Comparison of ENCODE assay signal across 11 mouse cellular contexts in the genomic region with DNA sequence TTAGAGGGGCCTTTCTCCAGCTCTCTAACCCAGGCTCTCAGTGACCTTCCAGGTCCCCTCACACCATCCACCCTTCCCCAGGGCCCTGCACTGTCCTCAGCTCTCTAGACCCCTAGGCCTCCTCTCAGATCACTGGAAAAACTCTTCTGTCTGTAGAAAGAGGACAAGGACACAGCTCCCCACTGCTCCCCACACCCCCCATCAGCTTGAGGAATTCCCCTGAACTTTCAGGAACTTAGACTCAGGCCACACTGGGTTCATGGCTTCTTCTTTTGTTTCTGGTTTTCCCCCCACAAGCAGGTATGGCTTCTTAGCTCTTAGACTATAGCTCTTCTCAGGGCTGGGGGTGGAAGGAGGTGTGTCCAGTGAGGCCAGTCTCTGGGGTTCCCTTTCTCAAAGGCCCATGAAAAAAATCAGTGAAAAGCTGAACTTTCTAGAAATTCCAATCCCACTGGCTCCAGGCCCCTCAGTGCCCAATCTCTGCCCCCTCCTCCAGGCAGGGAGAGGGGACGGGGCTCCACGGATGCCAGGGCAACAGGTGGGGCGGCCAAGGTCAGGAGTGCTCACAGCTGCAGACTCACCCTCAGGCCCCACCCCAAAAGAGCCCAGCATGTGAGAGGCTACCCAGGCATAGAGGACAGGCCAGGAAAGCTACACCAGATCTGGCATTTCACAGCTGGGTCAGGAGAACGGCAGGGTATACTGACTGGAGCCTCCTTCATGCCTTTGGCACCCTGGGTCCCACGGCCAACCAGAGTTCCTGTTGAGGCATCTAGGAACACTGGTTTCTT. TPM values are rescaled to one million over a fixed set of nuclear protein-coding genes. Genes with fewer than 3 reads are reported as not detected.
DNase-seq lines count a peak whose midpoint lies in the region; ATAC-seq and TF ChIP-seq lines count a peak whose summit lies in the region.
"Had no signal": no experiment of that assay in that cellular context is flagged by ENCODE, and none has a peak within 500 bp of the region (broad histone marks: within the 10 kb centered on the region; RNA-seq: fewer than 3 reads in every experiment).

No protein-coding gene starts in this region.

- H3K9me3 ChIP-seq in kidney, postnatal 0 days (replicated peaks; ENCODE audit: low read length), result no peaks in the 10 kb centered on the region
- H3K9me3 ChIP-seq in ES-E14 (ENCODE audit: control insufficient read depth, insufficient read depth, low read depth, low read length), result no peaks in the 10 kb centered on the region
- H3K9me3 ChIP-seq in limb, embryonic 14.5 days (ENCODE audit: control insufficient read depth, low read length), result no peaks in the 10 kb centered on the region
- H3K9me3 ChIP-seq in midbrain, embryonic 16.5 days (replicated peaks; ENCODE audit: control insufficient read depth, low read length, poor library complexity, severe bottlenecking), result no peaks in the 10 kb centered on the region
- H3K9me3 ChIP-seq: neural tube, embryonic 15.5 days had no signal

- H3K4me2 ChIP-seq in kidney, postnatal 0 days (ENCODE audit: low read length), result no peak overlapping the region
- no peak overlapping the region for H3K4me2 ChIP-seq in limb, embryonic 14.5 days (replicated peaks; ENCODE audit: low read depth, low read length, severe bottlenecking)
- H3K4me2 ChIP-seq in midbrain, embryonic 16.5 days (ENCODE audit: low read length), result no peak overlapping the region
- H3K4me2 ChIP-seq: neural tube, embryonic 15.5 days had no signal

- H3K4me3 ChIP-seq in kidney, postnatal 0 days (replicated peaks; ENCODE audit: low read depth, low read length), result no peak overlapping the region
- H3K4me3 ChIP-seq in ES-E14 (ENCODE audit: insufficient read depth in 1 of 2, low read depth in 1 of 2, low read length in 2 of 2, poor library complexity in 1 of 2, severe bottlenecking in 1 of 2), result no peak overlapping the region
- H3K4me3 ChIP-seq in limb, embryonic 14.5 days (replicated peaks; ENCODE audit: low read length), result no peak overlapping the region
- no peak overlapping the region for H3K4me3 ChIP-seq in midbrain, embryonic 16.5 days (ENCODE audit: low read depth, low read length)
- H3K4me3 ChIP-seq: neural tube, embryonic 15.5 days had no signal

- peaks cover 17% of the 10 kb centered on the region; the same call in 1 of the 2 replicates for H3K4me1 ChIP-seq in kidney, postnatal 0 days (replicated peaks; ENCODE audit: insufficient read depth, low read length)
- peaks cover 4 to 31% of the 10 kb centered on the region in 2 experiments; a peak in 2 of 4 replicates for H3K4me1 ChIP-seq in ES-E14 (ENCODE audit: control insufficient read depth in 2 of 2, insufficient read depth in 2 of 2, low read length in 2 of 2, poor library complexity in 1 of 2)
- peaks cover 11% of the 10 kb centered on the region for H3K4me1 ChIP-seq in limb, embryonic 14.5 days (ENCODE audit: control insufficient read depth, insufficient read depth, low read length)
- H3K4me1 ChIP-seq in midbrain, embryonic 16.5 days (ENCODE audit: control insufficient read depth, insufficient read depth, low read length), result peaks cover 4% of the 10 kb centered on the region; the same call in 1 of the 2 replicates

- no peak for TF ChIP-seq CTCF in kidney, postnatal 0 days (IDR thresholded peaks at IDR 0.05; ENCODE audit: low read depth)

- TF ChIP-seq POLR2A in limb, embryonic 14.5 days (IDR thresholded peaks at IDR 0.05; ENCODE audit: borderline replicate concordance, extremely low read depth, insufficient read depth, insufficient read length), result no peak

- DNase-seq in adrenal gland, adult 2 months, result peak; percentile 50
- no peak for DNase-seq in adrenal gland, postnatal 25 days
- DNase-seq in kidney, postnatal 0 days (ENCODE audit: low spot score), result no peak
- DNase-seq in kidney, adult 11 months, result no peak
- no peak for DNase-seq in ES-E14 (ENCODE audit: low read depth, low spot score)
- DNase-seq in limb, embryonic 14.5 days (ENCODE audit: low spot score), result no peak
- DNase-seq: cerebellum, adult 11-12 months; lung, postnatal 14 days had no signal

- 0 out of 2 replicates have a peak overlapping the region, but pooled peaks have one; percentile 13 for H3K9ac ChIP-seq in kidney, postnatal 0 days (ENCODE audit: low read depth, low read length)
- no peak overlapping the region for H3K9ac ChIP-seq in ES-E14 (ENCODE audit: insufficient read depth, low read depth, low read length, poor library complexity, severe bottlenecking)
- H3K9ac ChIP-seq in limb, embryonic 14.5 days (ENCODE audit: low read depth, low read length, severe bottlenecking), result 0 out of 2 replicates have a peak overlapping the region, but pooled peaks have one; percentile 8
- H3K9ac ChIP-seq in midbrain, embryonic 16.5 days (ENCODE audit: low read depth, low read length), result no peak overlapping the region
- H3K9ac ChIP-seq: neural tube, embryonic 15.5 days had no signal

- H3K36me3 ChIP-seq in kidney, postnatal 0 days (ENCODE audit: insufficient read depth, low read length), result no peaks in the 10 kb centered on the region
- H3K36me3 ChIP-seq in ES-E14 (ENCODE audit: control insufficient read depth, insufficient read depth, low read length, poor library complexity, severe bottlenecking), result no peaks in the 10 kb centered on the region
- H3K36me3 ChIP-seq in limb, embryonic 14.5 days (ENCODE audit: control insufficient read depth, insufficient read depth, low read length), result no peaks in the 10 kb centered on the region
- H3K36me3 ChIP-seq in midbrain, embryonic 16.5 days (ENCODE audit: control insufficient read depth, insufficient read depth, low read length), result no peaks in the 10 kb centered on the region
- H3K36me3 ChIP-seq: neural tube, embryonic 15.5 days had no signal

- peak overlapping the region; percentile 6; the same call in 1 of the 2 replicates for H3K27ac ChIP-seq in kidney, postnatal 0 days
- 0 out of 2 replicates have a peak overlapping the region, but pooled peaks have one; percentile 1 for H3K27ac ChIP-seq in ES-E14 (ENCODE audit: insufficient read depth, low read depth, low read length, poor library complexity, severe bottlenecking)
- no peak overlapping the region for H3K27ac ChIP-seq in limb, embryonic 14.5 days (replicated peaks; ENCODE audit: low read depth, low read length)
- H3K27ac ChIP-seq in midbrain, embryonic 16.5 days (ENCODE audit: low read length), result no peak overlapping the region

- ATAC-seq in kidney, postnatal 0 days (replicated peaks; ENCODE audit: low FRiP score, low read depth), result no peak
- no peak for ATAC-seq in limb, embryonic 14.5 days (ENCODE audit: low FRiP score, low read depth)
- no peak for ATAC-seq in erythroblast, adult 5-6 weeks (replicated peaks; ENCODE audit: low FRiP score, poor library complexity, severe bottlenecking)
- ATAC-seq in midbrain, embryonic 16.5 days, result no peak

- H3K27me3 ChIP-seq in kidney, postnatal 0 days (ENCODE audit: insufficient read depth, low read length), result no peaks in the 10 kb centered on the region
- no peaks in the 10 kb centered on the region for H3K27me3 ChIP-seq in limb, embryonic 14.5 days (ENCODE audit: control insufficient read depth, insufficient read depth, low read length)
- H3K27me3 ChIP-seq in midbrain, embryonic 16.5 days (ENCODE audit: control insufficient read depth, insufficient read depth, low read depth, low read length), result no peaks in the 10 kb centered on the region
- H3K27me3 ChIP-seq: neural tube, embryonic 15.5 days had no signal

- WGBS in kidney, postnatal 0 days, result 45% methylated on average over 5 of the region's 5 CpGs
- WGBS in limb, embryonic 14.5 days, result 62% methylated on average over 5 of the region's 5 CpGs
- 49% methylated on average over 5 of the region's 5 CpGs for WGBS in midbrain, embryonic 16.5 days

- in situ Hi-C loops in ES-E14 (cut with MboI; ENCODE audit: low sequenced_read_pairs in 2 of 2, unreplicated experiment in 2 of 2), result no loop called here

TF ChIP-seq in ES-E14, 5 proteins besides CTCF, POLR2A, EP300 and RAD21:
- TF ChIP-seq CHD2 (IDR thresholded peaks at IDR 0.05; ENCODE audit: low read depth, low read length) (no peak), ZNF384 (IDR thresholded peaks at IDR 0.05; ENCODE audit: low read depth, low read length) (no peak), HCFC1 (IDR thresholded peaks at IDR 0.05; ENCODE audit: borderline replicate concordance, insufficient read depth, low read length) (no peak), ZC3H11A (IDR thresholded peaks at IDR 0.05; ENCODE audit: borderline replicate concordance, low read depth, low read length) (no peak), MAFK (IDR thresholded peaks at IDR 0.05; ENCODE audit: insufficient read depth, low read depth, low read length) (no peak)

RNA-seq across cellular contexts. Expression of a gene that starts 21.5 kb away (rescaled TPM):
- total RNA-seq in adrenal gland, adult 2 months (2021), result 10 to 100 TPM; 20.1 to 27.6 TPM
- polyA plus RNA-seq in adrenal gland, adult 2 months (2012; rRNA removed), result 29.7 and 30.9 TPM in 2 replicates
- 25.0 and 26.8 TPM in 2 replicates for total RNA-seq in adrenal gland, postnatal 25 days (2021)
- 4.7 and 5.6 TPM in 2 replicates for polyA plus RNA-seq in kidney, postnatal 0 days (2015; fragmentation: Nextera tagmentation; extraction: Ambion mirVana)
- 17.4 and 21.1 TPM in 2 replicates for total RNA-seq in ES-E14 (2012; rRNA removed)
- 19.6 and 23.8 TPM in 2 replicates for polyA plus RNA-seq in limb, embryonic 14.5 days (2012; rRNA removed)
- 5.9 and 6.2 TPM in 2 replicates for polyA plus RNA-seq in limb, embryonic 14.5 days (2014; fragmentation: Nextera tagmentation; extraction: Ambion mirVana)
- 0.77 and 2.3 TPM in 2 replicates for total RNA-seq in erythroblast, adult 5-6 weeks (2015; ENCODE audit: low replicate concordance)
- total RNA-seq in erythroblast, adult 5-6 weeks (2017; ENCODE audit: low replicate concordance), result 1.7 and 2.5 TPM in 2 replicates
- 9.2 and 12.6 TPM in 2 replicates for polyA plus RNA-seq in midbrain, embryonic 16.5 days (2015; fragmentation: Nextera tagmentation; extraction: Ambion mirVana)

RNA-seq across cellular contexts. Expression of a gene that starts 36.8 kb away (rescaled TPM):
- total RNA-seq in adrenal gland, adult 2 months (2021), result 10 to 100 TPM in 1 of 2 experiments, 1 to 10 TPM in 1; 6.2 to 17.2 TPM
- 46.0 and 60.2 TPM in 2 replicates for polyA plus RNA-seq in adrenal gland, adult 2 months (2012; rRNA removed)
- total RNA-seq in adrenal gland, postnatal 25 days (2021), result 11.0 and 12.8 TPM in 2 replicates
- polyA plus RNA-seq in kidney, postnatal 0 days (2015; fragmentation: Nextera tagmentation; extraction: Ambion mirVana), result 10.2 TPM in 2 replicates
- 1.6 TPM in 2 replicates for total RNA-seq in ES-E14 (2012; rRNA removed)
- 12.5 and 13.0 TPM in 2 replicates for polyA plus RNA-seq in limb, embryonic 14.5 days (2012; rRNA removed)
- polyA plus RNA-seq in limb, embryonic 14.5 days (2014; fragmentation: Nextera tagmentation; extraction: Ambion mirVana), result 9.9 and 13.7 TPM in 2 replicates
- not detected in 2 replicates for total RNA-seq in erythroblast, adult 5-6 weeks (2015; ENCODE audit: low replicate concordance)
- total RNA-seq in erythroblast, adult 5-6 weeks (2017; ENCODE audit: low replicate concordance), result not detected in 2 replicates
- polyA plus RNA-seq in midbrain, embryonic 16.5 days (2015; fragmentation: Nextera tagmentation; extraction: Ambion mirVana), result 42.0 and 43.0 TPM in 2 replicates

Comparison
In these comparisons a context has a peak if more than half of its experiments do, and no peak if none do; other contexts are left out.
1. H3K27ac ChIP-seq: peak in kidney, postnatal 0 days (single experiment) and ES-E14 (single experiment); none in limb, embryonic 14.5 days (single experiment) and midbrain, embryonic 16.5 days (single experiment).
2. H3K9ac ChIP-seq: peak in kidney, postnatal 0 days (single experiment) and limb, embryonic 14.5 days (single experiment); none in ES-E14 (single experiment) and midbrain, embryonic 16.5 days (single experiment).